Comparison of ENCODE assay signal across 13 mouse cellular contexts in the genomic region with DNA sequence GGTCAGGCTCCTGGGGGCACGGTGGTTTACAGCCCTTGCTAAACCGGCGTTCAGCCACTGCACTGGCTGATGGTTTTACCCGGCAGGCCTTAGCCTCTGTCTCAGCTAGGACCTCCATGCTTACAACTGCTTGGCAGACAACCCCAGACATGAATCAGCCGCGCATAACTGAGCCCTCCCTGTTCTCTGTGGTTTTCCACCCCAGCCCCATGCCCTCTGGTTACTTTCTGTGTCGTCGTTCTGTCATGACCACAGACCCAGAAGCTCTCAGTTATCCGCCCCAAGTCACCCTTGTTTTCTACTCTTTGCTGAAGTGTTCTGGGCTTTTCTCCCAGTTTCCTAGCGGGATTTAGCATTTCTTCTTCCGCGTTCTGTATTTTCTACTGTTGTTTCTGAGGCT. TPM values are rescaled to one million over a fixed set of nuclear protein-coding genes. Genes with fewer than 3 reads are reported as not detected.
A peak's percentile ranks its signal among the peaks of the same experiment; 100 is the strongest.
DNase-seq lines count a peak whose midpoint lies in the region; ATAC-seq and TF ChIP-seq lines count a peak whose summit lies in the region.
"Had no signal": no experiment of that assay in that cellular context is flagged by ENCODE, and none has a peak within 500 bp of the region (broad histone marks: within the 10 kb centered on the region; RNA-seq: fewer than 3 reads in every experiment).

No protein-coding gene starts in this region.

- H3K36me3 ChIP-seq in testis, adult 2 months (ENCODE audit: control insufficient read depth, insufficient read depth, low read length) = no peaks in the 10 kb centered on the region
- H3K36me3 ChIP-seq in stomach, embryonic 16.5 days (ENCODE audit: control insufficient read depth, insufficient read depth, low read length) = no peaks in the 10 kb centered on the region
- H3K36me3 ChIP-seq: forebrain, embryonic 12.5 days; G1E; liver, embryonic 13.5 days had no signal

- no peak overlapping the region for H3K4me3 ChIP-seq in testis, adult 2 months (ENCODE audit: control insufficient read depth, low read depth, low read length)
- H3K4me3 ChIP-seq in stomach, embryonic 16.5 days (replicated peaks; ENCODE audit: low read length) = no peak overlapping the region
- H3K4me3 ChIP-seq: forebrain, embryonic 12.5 days; liver, embryonic 13.5 days had no signal

- H3K4me1 ChIP-seq in testis, adult 2 months (ENCODE audit: control insufficient read depth, insufficient read depth, low read length) = peaks cover 8% of the 10 kb centered on the region
- peaks cover 31% of the 10 kb centered on the region for H3K4me1 ChIP-seq in stomach, embryonic 16.5 days (ENCODE audit: control insufficient read depth, insufficient read depth, low read length)

- H3K27ac ChIP-seq in testis, adult 2 months (ENCODE audit: control insufficient read depth, insufficient read depth, low read depth, low read length) = peak overlapping the region; percentile 45
- peak overlapping the region; percentile 69 for H3K27ac ChIP-seq in stomach, embryonic 16.5 days (ENCODE audit: low read length)
- H3K27ac ChIP-seq: forebrain, embryonic 12.5 days; liver, embryonic 13.5 days had no signal

- H3K9me3 ChIP-seq in stomach, embryonic 16.5 days (replicated peaks; ENCODE audit: control insufficient read depth, low read length) = no peaks in the 10 kb centered on the region
- H3K9me3 ChIP-seq: forebrain, embryonic 12.5 days; liver, embryonic 13.5 days had no signal

- no peak overlapping the region; the same call in 1 of the 2 replicates for H3K9ac ChIP-seq in stomach, embryonic 16.5 days (ENCODE audit: low read length)
- H3K9ac ChIP-seq: forebrain, embryonic 12.5 days; liver, embryonic 13.5 days had no signal

- TF ChIP-seq CTCF in testis, adult 2 months (IDR thresholded peaks at IDR 0.05; ENCODE audit: control insufficient read depth, insufficient read depth, insufficient replicate concordance, low read depth, low read length) = no peak

- intact Hi-C loops in heart, postnatal 36 days (cut with DNase I) = no loop called here

- peak; percentile 96 for DNase-seq in heart, adult 11 months
- no peak for DNase-seq in heart, postnatal 36 days
- no peak for DNase-seq in testis, postnatal 10 days (ENCODE audit: low spot score)
- no peak for DNase-seq in layer of hippocampus, adult 11-12 months (ENCODE audit: low spot score)
- no peak for DNase-seq in spleen, postnatal 14 days (ENCODE audit: low spot score in 2 of 2)
- DNase-seq: liver, embryonic 13.5 days; right cerebral cortex, postnatal 25 days had no signal

- peak; percentile 41 for ATAC-seq in granulocyte monocyte progenitor cell, adult 5-6 weeks (replicated peaks; ENCODE audit: poor library complexity, severe bottlenecking)
- ATAC-seq in stomach, embryonic 16.5 days (ENCODE audit: insufficient read depth, low FRiP score) = peak; percentile 46; the same call in 1 of the 2 replicates
- ATAC-seq: hindbrain, embryonic 16.5 days had no signal

- H3K4me2 ChIP-seq in stomach, embryonic 16.5 days (ENCODE audit: low read depth, low read length) = no peak overlapping the region
- H3K4me2 ChIP-seq: forebrain, embryonic 12.5 days; liver, embryonic 13.5 days had no signal

- WGBS in stomach, embryonic 16.5 days = 48% methylated on average over 12 of the region's 12 CpGs

- no peak for TF ChIP-seq POLR2A in testis, adult 2 months (IDR thresholded peaks at IDR 0.05; ENCODE audit: control insufficient read depth, low read depth, low read length)

- no peaks in the 10 kb centered on the region for H3K27me3 ChIP-seq in testis, adult 2 months (ENCODE audit: control insufficient read depth, insufficient read depth, low read length)
- no peaks in the 10 kb centered on the region for H3K27me3 ChIP-seq in stomach, embryonic 16.5 days (ENCODE audit: control insufficient read depth, insufficient read depth, low read length)
- H3K27me3 ChIP-seq: liver, embryonic 13.5 days had no signal

RNA-seq across cellular contexts. Expression of gene Igfbp7, which starts 40.2 kb away (rescaled TPM):
- 100 to 1,000 TPM; 249 to 272 TPM for total RNA-seq in heart, postnatal 36 days (2021)
- 94.8 and 143 TPM in 2 replicates for polyA plus RNA-seq in testis, adult 2 months (2012; rRNA removed)
- total RNA-seq in granulocyte monocyte progenitor cell, adult 5-6 weeks (2014; fragmentation: Nextera tagmentation) = 4.6 TPM in 1 of 2 replicates, not detected in the other
- 1.4 TPM in 1 of 2 replicates, not detected in the other for total RNA-seq in granulocyte monocyte progenitor cell, adult 5-6 weeks (2017)
- 178 and 180 TPM in 2 replicates for polyA plus RNA-seq in stomach, embryonic 16.5 days (2015; fragmentation: Nextera tagmentation; extraction: Ambion mirVana)
- total RNA-seq: G1E had no signal
- polyA plus RNA-seq: G1E had no signal

RNA-seq across cellular contexts. Expression of gene Polr2b, which starts 57.7 kb away (rescaled TPM):
- total RNA-seq in heart, postnatal 36 days (2021) = 10 to 100 TPM; 34.8 to 38.3 TPM
- polyA plus RNA-seq in testis, adult 2 months (2012; rRNA removed) = 12.9 and 21.8 TPM in 2 replicates
- total RNA-seq in granulocyte monocyte progenitor cell, adult 5-6 weeks (2014; fragmentation: Nextera tagmentation) = 61.4 and 71.7 TPM in 2 replicates
- total RNA-seq in granulocyte monocyte progenitor cell, adult 5-6 weeks (2017) = 136 and 140 TPM in 2 replicates
- polyA plus RNA-seq in stomach, embryonic 16.5 days (2015; fragmentation: Nextera tagmentation; extraction: Ambion mirVana) = 51.1 and 52.8 TPM in 2 replicates

RNA-seq across cellular contexts. Expression of gene Noa1, which starts 57.8 kb away (rescaled TPM):
- 10 to 100 TPM; 20.4 to 23.1 TPM for total RNA-seq in heart, postnatal 36 days (2021)
- polyA plus RNA-seq in testis, adult 2 months (2012; rRNA removed) = 4.8 and 5.1 TPM in 2 replicates
- 46.2 and 54.2 TPM in 2 replicates for total RNA-seq in granulocyte monocyte progenitor cell, adult 5-6 weeks (2014; fragmentation: Nextera tagmentation)
- total RNA-seq in granulocyte monocyte progenitor cell, adult 5-6 weeks (2017) = 8.8 and 16.5 TPM in 2 replicates
- polyA plus RNA-seq in stomach, embryonic 16.5 days (2015; fragmentation: Nextera tagmentation; extraction: Ambion mirVana) = 23.2 TPM in 2 replicates

Comparison
In these comparisons a context has a peak if more than half of its experiments do, and no peak if none do; other contexts are left out.
1. RNA of gene Igfbp7, which starts 40.2 kb away (total RNA-seq): 249 to 272 TPM in heart, postnatal 36 days; 1.4 to 4.6 TPM in granulocyte monocyte progenitor cell, adult 5-6 weeks; every median in the first group is over 10 times any median in the second.